Mouse (Mus musculus): Measurements from ENCODE around the gene Aldh3b2. TPM values are rescaled to one million over a fixed set of nuclear protein-coding genes. Genes with fewer than 3 reads are reported as not detected.

Gene Aldh3b2
- polyA plus RNA-seq, 1 experiment from 2014 or later = 0.68 TPM

DNA sequence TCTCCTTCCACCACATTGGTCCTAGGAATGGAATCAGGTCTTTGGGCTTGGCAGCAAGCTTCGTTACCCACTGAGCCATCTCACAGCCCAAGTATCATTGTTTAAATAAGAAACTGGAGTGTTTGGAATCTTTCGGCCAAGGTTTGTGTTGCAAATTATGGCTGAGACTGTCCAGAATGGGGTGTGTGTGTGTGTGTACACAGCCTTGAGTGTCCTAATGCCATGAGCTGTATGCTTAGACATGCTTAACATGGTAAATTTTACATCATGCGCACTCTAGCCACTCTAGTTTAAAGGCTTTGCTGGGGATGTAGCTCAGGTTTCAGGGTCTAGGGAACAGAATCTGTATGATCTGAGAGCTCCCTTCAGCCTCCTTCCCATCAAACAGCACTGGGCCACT is 23.4 kb downstream of the Aldh3b2 start:
- H3K4me2 ChIP-seq (replicated peaks) = no peak overlapping the region
- no peak overlapping the region for H3K27ac ChIP-seq
- no peak for ATAC-seq (ENCODE audit: low FRiP score, low read depth)
- WGBS = 93% methylated on average over 3 of the region's 3 CpGs
- no peak overlapping the region for H3K9ac ChIP-seq
- H3K4me1 ChIP-seq = peaks cover 9% of the 10 kb centered on the region; the same call in 1 of the 2 replicates
- no peaks in the 10 kb centered on the region for H3K36me3 ChIP-seq
- H3K4me3 ChIP-seq = no peak overlapping the region
- H3K9me3 ChIP-seq = no peaks in the 10 kb centered on the region
- no peaks in the 10 kb centered on the region for H3K27me3 ChIP-seq (replicated peaks)

GRCm38 (mm10) chr19:3996106-3996505 is 24.0 kb downstream of the Aldh3b2 start:
- Histone ChIP-seq H3K4me3 (no peak overlapping the region), H3K27me3 (replicated peaks) (no peaks in the 10 kb centered on the region), H3K4me1 (peaks cover 9% of the 10 kb centered on the region), H3K4me2 (replicated peaks) (no peak overlapping the region), H3K9me3 (no peaks in the 10 kb centered on the region), H3K27ac (no peak overlapping the region), H3K9ac (no peak overlapping the region), H3K36me3 (no peaks in the 10 kb centered on the region)
- WGBS = 76% methylated on average over 7 of the region's 7 CpGs
- no peak for ATAC-seq (ENCODE audit: low FRiP score, low read depth)

GRCm38 (mm10) chr19:3996747-3997146 is 24.6 kb downstream of the Aldh3b2 start:
- no peak overlapping the region for H3K9ac ChIP-seq
- H3K27ac ChIP-seq = no peak overlapping the region
- H3K4me3 ChIP-seq = no peak overlapping the region
- ATAC-seq (ENCODE audit: low FRiP score, low read depth) = no peak
- WGBS = 89% methylated on average over 8 of the region's 8 CpGs
- H3K4me2 ChIP-seq (replicated peaks) = no peak overlapping the region
- H3K9me3 ChIP-seq = no peaks in the 10 kb centered on the region
- peaks cover 15% of the 10 kb centered on the region for H3K4me1 ChIP-seq
- no peaks in the 10 kb centered on the region for H3K27me3 ChIP-seq (replicated peaks)
- no peaks in the 10 kb centered on the region for H3K36me3 ChIP-seq

- Histone ChIP-seq H3K27me3 (replicated peaks) (no peaks in the 10 kb centered on the region), H3K9ac (no peak overlapping the region), H3K4me3 (no peak overlapping the region), H3K4me2 (replicated peaks) (no peak overlapping the region), H3K27ac (no peak overlapping the region), H3K36me3 (no peaks in the 10 kb centered on the region), H3K4me1 (peaks cover 17% of the 10 kb centered on the region), H3K9me3 (no peaks in the 10 kb centered on the region)
- 63% methylated on average over 8 of the region's 8 CpGs for WGBS
- no peak for ATAC-seq (ENCODE audit: low FRiP score, low read depth)
These were observed 25.1 kb downstream of the Aldh3b2 start for GRCm38 (mm10) chr19:3997231-3997630.

DNA sequence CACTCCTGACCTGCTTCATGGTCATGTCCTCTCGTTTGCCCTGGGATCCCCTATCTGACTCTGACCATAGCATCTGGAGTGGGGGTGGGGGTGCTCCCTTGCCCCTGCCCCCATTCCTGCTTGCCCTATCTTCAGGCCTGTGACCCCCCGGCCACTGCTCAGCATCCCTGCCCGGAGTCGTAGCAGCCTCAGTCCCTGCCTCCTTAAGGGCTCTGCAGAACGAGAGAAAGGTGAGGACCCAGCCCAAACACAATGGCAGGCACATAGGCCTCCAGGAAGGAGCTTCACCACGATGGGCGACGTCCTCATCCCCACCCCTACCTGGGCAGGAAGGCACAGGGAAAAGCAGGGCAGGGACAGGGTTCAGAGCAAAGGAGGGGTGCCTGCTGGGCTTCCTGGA is 26.2 kb downstream of the Aldh3b2 start:
- H3K36me3 ChIP-seq = no peaks in the 10 kb centered on the region
- no peak overlapping the region for H3K4me2 ChIP-seq (replicated peaks)
- 83% methylated on average over 8 of the region's 8 CpGs for WGBS
- no peaks in the 10 kb centered on the region for H3K27me3 ChIP-seq (replicated peaks)
- no peak for ATAC-seq (ENCODE audit: low FRiP score, low read depth)
- H3K4me1 ChIP-seq = peaks cover 17% of the 10 kb centered on the region
- no peak overlapping the region for H3K9ac ChIP-seq
- H3K27ac ChIP-seq = no peak overlapping the region
- H3K9me3 ChIP-seq = no peaks in the 10 kb centered on the region
- H3K4me3 ChIP-seq = no peak overlapping the region

- Histone ChIP-seq H3K9ac (peak overlapping the region; percentile 33; the same call in 1 of the 2 replicates), H3K4me3 (no peak overlapping the region), H3K36me3 (no peaks in the 10 kb centered on the region), H3K4me2 (replicated peaks) (peak overlapping the region; percentile 86), H3K27ac (no peak overlapping the region), H3K9me3 (no peaks in the 10 kb centered on the region), H3K27me3 (replicated peaks) (no peaks in the 10 kb centered on the region), H3K4me1 (peaks cover 17% of the 10 kb centered on the region)
- ATAC-seq (ENCODE audit: low FRiP score, low read depth) = no peak
- WGBS = 86% methylated on average over 9 of the region's 9 CpGs
These were observed 27.1 kb downstream of the Aldh3b2 start for GRCm38 (mm10) chr19:3999121-3999730.

- Histone ChIP-seq H3K27ac (peak within 1 kb of the TSS; percentile 94), H3K4me1 (peaks cover 17% of the 10 kb centered on the region), H3K4me2 (replicated peaks) (peak within 1 kb of the TSS; percentile 86), H3K36me3 (peaks cover 8% of the 10 kb centered on the region), H3K9ac (peak within 1 kb of the TSS; percentile 89), H3K27me3 (replicated peaks) (no peaks in the 10 kb centered on the region), H3K9me3 (no peaks in the 10 kb centered on the region), H3K4me3 (peak within 1 kb of the TSS; percentile 65)
- ATAC-seq (ENCODE audit: low FRiP score, low read depth) = peak; percentile 89
- WGBS = under 1% methylated on average over 64 of the region's 64 CpGs
These were observed 28.2 kb downstream of the Aldh3b2 start, which contains the start of the genes Nudt8 and Gm49405 for GRCm38 (mm10) chr19:4000119-4000900. Gene Nudt8 (plus strand): TSS chr19:4000580. Gene Gm49405 (plus strand): TSS chr19:4000626.

DNA sequence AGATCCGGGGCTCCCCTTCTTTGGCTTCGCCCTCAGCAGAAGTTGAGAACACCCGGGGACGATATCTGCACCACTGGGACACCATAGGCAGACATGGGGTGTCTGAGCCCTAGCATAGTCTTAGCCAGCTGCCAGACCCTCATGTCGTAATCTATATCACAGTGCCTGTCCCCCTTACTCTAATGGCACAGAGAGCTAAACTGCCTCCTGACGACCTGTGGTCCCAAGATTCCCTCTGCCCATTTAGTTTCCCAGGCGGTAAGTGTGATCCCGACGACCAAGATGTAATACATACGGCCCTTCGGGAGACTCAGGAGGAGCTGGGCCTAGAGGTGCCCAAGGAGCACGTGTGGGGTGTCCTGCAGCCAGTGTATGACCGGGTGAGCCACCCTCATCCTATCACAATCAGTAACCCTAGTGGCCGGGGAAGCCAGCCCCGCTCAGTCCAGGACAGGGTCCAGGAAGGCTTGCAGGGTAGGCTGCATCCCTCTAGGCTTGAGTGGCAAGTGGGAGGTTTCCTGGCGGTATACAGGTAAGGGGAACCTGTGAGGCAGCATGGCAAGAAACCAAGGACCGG is 28.9 kb downstream of the Aldh3b2 start:
- Histone ChIP-seq H3K4me2 (replicated peaks) (peak overlapping the region; percentile 86), H3K36me3 (peaks cover 12% of the 10 kb centered on the region), H3K27me3 (replicated peaks) (no peaks in the 10 kb centered on the region), H3K9ac (peak overlapping the region; percentile 89), H3K4me1 (peaks cover 17% of the 10 kb centered on the region), H3K4me3 (peak overlapping the region; percentile 65), H3K27ac (peak overlapping the region; percentile 94), H3K9me3 (no peaks in the 10 kb centered on the region)
- WGBS = 20% methylated on average over 17 of the region's 17 CpGs
- peak; percentile 32 for ATAC-seq (ENCODE audit: low FRiP score, low read depth)

- H3K4me2 ChIP-seq (replicated peaks) = peak overlapping the region; percentile 86; the same call in 1 of the 2 replicates
- ATAC-seq (ENCODE audit: low FRiP score, low read depth) = no peak
- 88% methylated on average over 5 of the region's 5 CpGs for WGBS
- no peak overlapping the region for H3K4me3 ChIP-seq
- H3K9ac ChIP-seq = peak overlapping the region; percentile 89; the same call in 1 of the 2 replicates
- peaks cover 19% of the 10 kb centered on the region for H3K36me3 ChIP-seq
- no peaks in the 10 kb centered on the region for H3K9me3 ChIP-seq
- no peak overlapping the region for H3K27ac ChIP-seq
- H3K27me3 ChIP-seq (replicated peaks) = no peaks in the 10 kb centered on the region
- peaks cover 17% of the 10 kb centered on the region for H3K4me1 ChIP-seq
These were observed 29.6 kb downstream of the Aldh3b2 start for GRCm38 (mm10) chr19:4001752-4002151.

- Histone ChIP-seq H3K9ac (no peak within 1 kb of the TSS), H3K27ac (no peak within 1 kb of the TSS), H3K9me3 (no peaks in the 10 kb centered on the region), H3K36me3 (peaks cover 33% of the 10 kb centered on the region), H3K27me3 (replicated peaks) (no peaks in the 10 kb centered on the region), H3K4me2 (replicated peaks) (no peak within 1 kb of the TSS), H3K4me3 (no peak within 1 kb of the TSS), H3K4me1 (peaks cover 17% of the 10 kb centered on the region)
- 84% methylated on average over 1 of the region's 1 CpGs for WGBS
- no peak for ATAC-seq (ENCODE audit: low FRiP score, low read depth)
These were observed 31.0 kb downstream of the Aldh3b2 start, which contains the start of gene Doc2g for GRCm38 (mm10) chr19:4003112-4003511. Gene Doc2g (plus strand): TSS chr19:4003313.

- Histone ChIP-seq H3K36me3 (peaks cover 38% of the 10 kb centered on the region), H3K9me3 (no peaks in the 10 kb centered on the region), H3K9ac (no peak overlapping the region), H3K27me3 (replicated peaks) (no peaks in the 10 kb centered on the region), H3K27ac (no peak overlapping the region), H3K4me1 (peaks cover 17% of the 10 kb centered on the region), H3K4me2 (replicated peaks) (no peak overlapping the region), H3K4me3 (no peak overlapping the region)
- WGBS = 81% methylated on average over 12 of the region's 12 CpGs
- no peak for ATAC-seq (ENCODE audit: low FRiP score, low read depth)
These were observed 31.5 kb downstream of the Aldh3b2 start for GRCm38 (mm10) chr19:4003641-4004040.

- H3K4me1 ChIP-seq = peaks cover 17% of the 10 kb centered on the region
- no peak overlapping the region for H3K9ac ChIP-seq
- no peaks in the 10 kb centered on the region for H3K27me3 ChIP-seq (replicated peaks)
- H3K36me3 ChIP-seq = peaks cover 45% of the 10 kb centered on the region
- H3K27ac ChIP-seq = no peak overlapping the region
- no peaks in the 10 kb centered on the region for H3K9me3 ChIP-seq
- no peak for ATAC-seq (ENCODE audit: low FRiP score, low read depth)
- 88% methylated on average over 15 of the region's 15 CpGs for WGBS
- H3K4me2 ChIP-seq (replicated peaks) = no peak overlapping the region
- H3K4me3 ChIP-seq = no peak overlapping the region
These were observed 32.2 kb downstream of the Aldh3b2 start for GRCm38 (mm10) chr19:4004331-4004730.
